Mouse (Mus musculus): ENCODE results near the gene Uba2. TPM values are rescaled to one million over a fixed set of nuclear protein-coding genes. Genes with fewer than 3 reads are reported as not detected.

The Uba2 gene
- polyA plus RNA-seq, 1 experiment, result 81.6 TPM

- 10% methylated on average over 30 of the region's 30 CpGs for WGBS
- Histone ChIP-seq H3K36me3 (ENCODE audit: control insufficient read depth, insufficient read depth, low read length) (peaks cover 11% of the 10 kb centered on the region), H3K4me3 (ENCODE audit: control insufficient read depth, insufficient read depth, low read length) (peak overlapping the region; percentile 98), H3K4me1 (replicated peaks; ENCODE audit: control insufficient read depth, insufficient read depth, low read length) (no peaks in the 10 kb centered on the region; the same call in 1 of the 2 replicates), H3K27ac (ENCODE audit: control insufficient read depth, insufficient read depth, low read length) (no peak overlapping the region), H3K27me3 (ENCODE audit: control insufficient read depth, insufficient read depth, low read length) (no peaks in the 10 kb centered on the region)
- DNase-seq, result peak; percentile 88
- TF ChIP-seq POLR2A (IDR thresholded peaks at IDR 0.05; ENCODE audit: control insufficient read depth, extremely low read depth, insufficient read depth, low read length, poor library complexity) (peak; percentile 80), CTCF (IDR thresholded peaks at IDR 0.05; ENCODE audit: borderline replicate concordance, control insufficient read depth, extremely low read depth, insufficient read depth, low read length, poor library complexity) (no peak)
These were observed 738 bp downstream of the Uba2 start for GRCm38 (mm10) chr7:34168470-34169251.

- DNase-seq, result no peak
- under 1% methylated on average over 54 of the region's 54 CpGs for WGBS
- Histone ChIP-seq H3K27me3 (ENCODE audit: control insufficient read depth, insufficient read depth, low read length) (no peaks in the 10 kb centered on the region), H3K4me1 (replicated peaks; ENCODE audit: control insufficient read depth, insufficient read depth, low read length) (no peaks in the 10 kb centered on the region; the same call in 1 of the 2 replicates), H3K36me3 (ENCODE audit: control insufficient read depth, insufficient read depth, low read length) (peaks cover 19% of the 10 kb centered on the region), H3K4me3 (ENCODE audit: control insufficient read depth, insufficient read depth, low read length) (peak overlapping the region; percentile 98), H3K27ac (ENCODE audit: control insufficient read depth, insufficient read depth, low read length) (no peak overlapping the region)
- no peak for TF ChIP-seq POLR2A (IDR thresholded peaks at IDR 0.05; ENCODE audit: control insufficient read depth, extremely low read depth, insufficient read depth, low read length, poor library complexity)
These were observed 1.5 kb downstream of the Uba2 start for GRCm38 (mm10) chr7:34167766-34168469.

GRCm38 (mm10) chr7:34166850-34167249 lies 2.5 kb downstream of the Uba2 start:
- DNase-seq, result peak; percentile 23
- TF ChIP-seq POLR2A (IDR thresholded peaks at IDR 0.05; ENCODE audit: control insufficient read depth, extremely low read depth, insufficient read depth, low read length, poor library complexity) (no peak), CTCF (IDR thresholded peaks at IDR 0.05; ENCODE audit: borderline replicate concordance, control insufficient read depth, extremely low read depth, insufficient read depth, low read length, poor library complexity) (no peak)
- peaks cover 29% of the 10 kb centered on the region for H3K36me3 ChIP-seq (ENCODE audit: control insufficient read depth, insufficient read depth, low read length)
- H3K4me3 ChIP-seq (ENCODE audit: control insufficient read depth, insufficient read depth, low read length), result no peak overlapping the region
- H3K27me3 ChIP-seq (ENCODE audit: control insufficient read depth, insufficient read depth, low read length), result no peaks in the 10 kb centered on the region
- 65% methylated on average over 4 of the region's 4 CpGs for WGBS
- no peak overlapping the region for H3K27ac ChIP-seq (ENCODE audit: control insufficient read depth, insufficient read depth, low read length)
- no peaks in the 10 kb centered on the region; the same call in 1 of the 2 replicates for H3K4me1 ChIP-seq (replicated peaks; ENCODE audit: control insufficient read depth, insufficient read depth, low read length)

GRCm38 (mm10) chr7:34165999-34166398 lies 3.4 kb downstream of the Uba2 start:
- no peak for DNase-seq
- no peaks in the 10 kb centered on the region; the same call in 1 of the 2 replicates for H3K4me1 ChIP-seq (replicated peaks; ENCODE audit: control insufficient read depth, insufficient read depth, low read length)
- 89% methylated on average over 3 of the region's 3 CpGs for WGBS
- H3K27me3 ChIP-seq (ENCODE audit: control insufficient read depth, insufficient read depth, low read length), result no peaks in the 10 kb centered on the region
- TF ChIP-seq POLR2A (IDR thresholded peaks at IDR 0.05; ENCODE audit: control insufficient read depth, extremely low read depth, insufficient read depth, low read length, poor library complexity), result no peak
- no peak for TF ChIP-seq CTCF (IDR thresholded peaks at IDR 0.05; ENCODE audit: borderline replicate concordance, control insufficient read depth, extremely low read depth, insufficient read depth, low read length, poor library complexity)
- H3K27ac ChIP-seq (ENCODE audit: control insufficient read depth, insufficient read depth, low read length), result no peak overlapping the region
- H3K4me3 ChIP-seq (ENCODE audit: control insufficient read depth, insufficient read depth, low read length), result no peak overlapping the region
- H3K36me3 ChIP-seq (ENCODE audit: control insufficient read depth, insufficient read depth, low read length), result peaks cover 38% of the 10 kb centered on the region

GRCm38 (mm10) chr7:34164671-34165070 lies 4.7 kb downstream of the Uba2 start:
- Histone ChIP-seq H3K4me1 (replicated peaks; ENCODE audit: control insufficient read depth, insufficient read depth, low read length) (no peaks in the 10 kb centered on the region; the same call in 1 of the 2 replicates), H3K36me3 (ENCODE audit: control insufficient read depth, insufficient read depth, low read length) (peaks cover 50% of the 10 kb centered on the region), H3K27me3 (ENCODE audit: control insufficient read depth, insufficient read depth, low read length) (no peaks in the 10 kb centered on the region), H3K4me3 (ENCODE audit: control insufficient read depth, insufficient read depth, low read length) (no peak overlapping the region), H3K27ac (ENCODE audit: control insufficient read depth, insufficient read depth, low read length) (no peak overlapping the region)
- TF ChIP-seq POLR2A (IDR thresholded peaks at IDR 0.05; ENCODE audit: control insufficient read depth, extremely low read depth, insufficient read depth, low read length, poor library complexity) (no peak), CTCF (IDR thresholded peaks at IDR 0.05; ENCODE audit: borderline replicate concordance, control insufficient read depth, extremely low read depth, insufficient read depth, low read length, poor library complexity) (no peak)
- no peak for DNase-seq
- WGBS, result 98% methylated on average over 7 of the region's 7 CpGs

GRCm38 (mm10) chr7:34159167-34159566 lies 10.2 kb downstream of the Uba2 start:
- WGBS, result 93% methylated on average over 3 of the region's 3 CpGs
- Histone ChIP-seq H3K36me3 (ENCODE audit: control insufficient read depth, insufficient read depth, low read length) (peaks cover 90% of the 10 kb centered on the region), H3K4me3 (ENCODE audit: control insufficient read depth, insufficient read depth, low read length) (no peak overlapping the region), H3K4me1 (replicated peaks; ENCODE audit: control insufficient read depth, insufficient read depth, low read length) (no peaks in the 10 kb centered on the region), H3K27me3 (ENCODE audit: control insufficient read depth, insufficient read depth, low read length) (no peaks in the 10 kb centered on the region), H3K27ac (ENCODE audit: control insufficient read depth, insufficient read depth, low read length) (no peak overlapping the region)
- TF ChIP-seq POLR2A (IDR thresholded peaks at IDR 0.05; ENCODE audit: control insufficient read depth, extremely low read depth, insufficient read depth, low read length, poor library complexity), result no peak
- DNase-seq, result no peak

Data from thymus, adult 2 months (tissue).